Mouse (Mus musculus) liver, postnatal 0 days (tissue): ENCODE results near the gene Hbb-y. TPM values are rescaled to one million over a fixed set of nuclear protein-coding genes. Genes with fewer than 3 reads are reported as not detected.
A peak's percentile ranks its signal among the peaks of the same experiment; 100 is the strongest.

Experiments used
- ATAC-seq: fragments of 200-750 bp; cut with Nextera tagmentation; 2 replicates; pipeline ENCODE4 v1.8.0; 2017; ENCODE audit warnings: mild to moderate bottlenecking, moderate library complexity
- DNase-seq: peaks from one replicate; pipeline ENCODE4 v3.0.0-alpha.2; 2016
- H3K27ac ChIP-seq: fragments of 300-500 bp; sonication (generic); 2 replicates; pipeline ENCODE4 v1.5.1; 2014; ENCODE audit warnings: antibody characterized with exemption, moderate library complexity, mild to moderate bottlenecking, low read depth
- H3K27me3 ChIP-seq: fragments of 300-500 bp; sonication (generic); 2 replicates; pipeline ENCODE4 v1.6.1; 2014; ENCODE audit warnings: low read length, control low read depth, mixed read lengths; ENCODE audit not compliant: insufficient read depth
- H3K36me3 ChIP-seq: fragments of 300-500 bp; sonication (generic); replicated peaks from 2 replicates; pipeline ENCODE4 v1.6.1; 2014; ENCODE audit warnings: mild to moderate bottlenecking, control low read depth, low read length, moderate library complexity, mixed read lengths; ENCODE audit not compliant: insufficient read depth
- H3K4me1 ChIP-seq: fragments of 300-500 bp; sonication (generic); 2 replicates; pipeline ENCODE4 v1.6.1; 2014; ENCODE audit warnings: antibody characterized with exemption, mild to moderate bottlenecking, control low read depth; ENCODE audit not compliant: insufficient read depth
- H3K4me2 ChIP-seq: fragments of 300-500 bp; sonication (generic); 2 replicates; pipeline ENCODE4 v1.6.1; 2014; ENCODE audit warnings: low read depth, mild to moderate bottlenecking, low read length, moderate library complexity, mixed read lengths
- H3K4me3 ChIP-seq: fragments of 300-500 bp; sonication (generic); 2 replicates; pipeline ENCODE4 v1.5.1; 2014; ENCODE audit warnings: low read depth, low read length
- H3K9ac ChIP-seq: fragments of 300-500 bp; sonication (generic); replicated peaks from 2 replicates; pipeline ENCODE4 v1.6.1; 2014; ENCODE audit warnings: mild to moderate bottlenecking, moderate library complexity
- H3K9me3 ChIP-seq: fragments of 300-500 bp; sonication (generic); 2 replicates; pipeline ENCODE4 v1.6.1; 2016; ENCODE audit warnings: mild to moderate bottlenecking, control low read depth, low read length, mixed read lengths
- CTCF ChIP-seq: sonication (generic); IDR thresholded peaks from 2 replicates; pipeline ENCODE4 v1.5.1; 2016; ENCODE audit warnings: antibody characterized with exemption, low read depth
- EP300 ChIP-seq: IDR thresholded peaks from 2 replicates; pipeline ENCODE4 v1.6.1; 2016; ENCODE audit warnings: antibody characterized with exemption, low read depth, mild to moderate bottlenecking
- WGBS: fragments of 180-500 bp; shearing (Covaris S2); extraction: QIAGEN DNeasy Blood & Tissue Kit; methylation state at CpG from one replicate; pipeline ENCODE4 v1.1.7; 2014; ENCODE audit not compliant: insufficient replicate concordance; 5-methylcytosine and 5-hydroxymethylcytosine counted together
- polyA plus RNA-seq: library from polyadenylated mRNA; unstranded; fragments of >200 nt; fragmentation: Nextera tagmentation; extraction: Ambion mirVana; gene quantifications from 2 replicates; pipeline ENCODE4 v1.2.1, GENCODE M21; 2015

The Hbb-y gene
- 5.5 and 5.6 TPM in 2 replicates for polyA plus RNA-seq

- Histone ChIP-seq H3K27me3 (no peaks in the 10 kb centered on the region), H3K4me3 (no peak within 1 kb of the TSS), H3K27ac (no peak within 1 kb of the TSS; the same call in 1 of the 2 replicates), H3K4me2 (no peak within 1 kb of the TSS), H3K9ac (no peak within 1 kb of the TSS), H3K4me1 (no peaks in the 10 kb centered on the region; the same call in 1 of the 2 replicates), H3K9me3 (no peaks in the 10 kb centered on the region), H3K36me3 (no peaks in the 10 kb centered on the region)
- ATAC-seq (no peak), DNase-seq (no peak)
- TF ChIP-seq EP300: no peak
- no peak for TF ChIP-seq CTCF
- 66% methylated on average over 2 of the region's 2 CpGs for WGBS
Observed at GRCm38 (mm10) chr7:103853090-103853489, at the start of gene Hbb-y. Hbb-y (minus strand) TSS chr7:103853216.

GRCm38 (mm10) chr7:103894385-103894784 lies 41.4 kb upstream of the Hbb-y start, which contains the start of gene Olfr64:
Olfr64 (minus strand) TSS chr7:103894485.
- no peak within 1 kb of the TSS for H3K27ac ChIP-seq
- 63% methylated on average over 1 of the region's 1 CpGs for WGBS
- H3K9me3 ChIP-seq: no peaks in the 10 kb centered on the region
- no peaks in the 10 kb centered on the region for H3K4me1 ChIP-seq
- H3K27me3 ChIP-seq: no peaks in the 10 kb centered on the region
- DNase-seq (no peak), ATAC-seq (no peak)
- H3K4me2 ChIP-seq: no peak within 1 kb of the TSS
- no peak within 1 kb of the TSS for H3K4me3 ChIP-seq
- H3K36me3 ChIP-seq: no peaks in the 10 kb centered on the region
- no peak within 1 kb of the TSS for H3K9ac ChIP-seq
- TF ChIP-seq CTCF (no peak), EP300 (no peak)

DNA sequence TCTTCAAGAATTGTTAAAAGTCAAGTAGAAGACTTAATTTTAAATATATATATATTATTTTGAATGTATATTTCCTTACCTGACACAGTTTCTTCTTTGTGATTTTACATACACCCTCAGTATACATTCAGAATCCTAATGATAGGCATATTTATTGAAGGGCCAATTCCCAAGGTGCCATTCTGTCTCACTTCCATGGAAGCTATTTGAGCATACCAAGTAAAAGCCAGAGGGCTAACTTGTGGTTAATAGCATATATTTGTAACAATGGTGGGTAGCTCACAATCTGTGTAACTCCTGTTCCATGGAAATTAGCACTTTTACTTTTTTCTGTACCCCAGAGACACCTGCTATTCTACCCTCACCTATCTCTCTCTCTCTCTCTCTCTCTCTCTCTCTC lies 33.1 kb upstream of the Hbb-y start, which contains the start of gene Olfr66:
Olfr66 (minus strand) TSS at position 101 of the 400 bp plus-strand sequence.
- Histone ChIP-seq H3K4me2 (no peak within 1 kb of the TSS), H3K9ac (no peak within 1 kb of the TSS), H3K4me3 (no peak within 1 kb of the TSS), H3K36me3 (no peaks in the 10 kb centered on the region), H3K9me3 (no peaks in the 10 kb centered on the region), H3K27ac (no peak within 1 kb of the TSS), H3K27me3 (no peaks in the 10 kb centered on the region), H3K4me1 (no peaks in the 10 kb centered on the region)
- no peak for TF ChIP-seq CTCF
- TF ChIP-seq EP300: no peak
- no peak for ATAC-seq
- DNase-seq: no peak

DNA sequence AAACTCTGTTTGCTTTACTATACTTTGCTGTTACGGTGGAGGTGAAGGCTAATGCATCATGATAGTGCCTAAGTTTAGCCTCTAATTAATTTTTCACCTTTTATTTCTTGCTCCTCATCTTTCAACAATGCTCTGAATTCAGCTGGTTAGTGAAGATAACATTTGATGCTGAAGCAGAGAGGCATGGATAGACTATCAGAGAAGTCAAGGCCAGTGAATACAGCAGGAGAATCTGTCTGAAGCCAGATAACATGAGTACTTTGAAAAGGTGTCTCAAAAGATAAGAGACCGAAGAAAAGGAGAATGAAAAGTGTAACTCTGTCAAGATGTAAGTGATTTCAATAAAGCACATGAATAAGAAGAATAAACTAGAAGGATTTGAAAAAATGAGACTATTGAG lies 24.1 kb upstream of the Hbb-y start:
- no peak overlapping the region for H3K4me2 ChIP-seq
- no peak overlapping the region for H3K9ac ChIP-seq
- H3K4me1 ChIP-seq: peaks cover 16% of the 10 kb centered on the region
- 52% methylated on average over 2 of the region's 2 CpGs for WGBS
- H3K27ac ChIP-seq: peak overlapping the region; percentile 74; the same call in 1 of the 2 replicates
- TF ChIP-seq EP300 (peak; percentile 100), CTCF (no peak)
- no peaks in the 10 kb centered on the region for H3K36me3 ChIP-seq
- no peak for DNase-seq
- H3K27me3 ChIP-seq: no peaks in the 10 kb centered on the region
- ATAC-seq: peak; percentile 93
- no peaks in the 10 kb centered on the region for H3K9me3 ChIP-seq
- H3K4me3 ChIP-seq: no peak overlapping the region

DNA sequence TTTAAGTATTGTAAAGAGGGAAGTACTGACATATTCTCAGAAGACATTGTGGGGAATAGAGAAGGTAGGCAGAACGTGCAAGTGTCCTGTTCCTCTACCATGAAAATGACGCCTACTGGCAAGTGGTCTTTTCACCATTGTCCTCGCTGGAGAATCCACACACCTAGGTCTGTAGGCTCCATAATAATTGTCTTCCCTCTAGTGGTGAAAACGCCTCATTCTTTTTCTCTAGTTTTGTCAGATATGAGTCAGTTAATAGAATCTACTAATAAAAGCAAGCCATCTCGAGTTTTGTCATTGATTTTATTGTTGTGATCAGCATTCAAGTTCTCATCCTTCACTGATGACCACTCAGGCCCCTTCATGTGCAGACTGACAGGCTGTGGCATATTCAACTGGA lies 21.4 kb upstream of the Hbb-y start:
- Histone ChIP-seq H3K9ac (0 out of 2 replicates have a peak overlapping the region, but pooled peaks have one; percentile 3), H3K36me3 (no peaks in the 10 kb centered on the region), H3K4me2 (peak overlapping the region; percentile 10; the same call in 1 of the 2 replicates), H3K27ac (peak overlapping the region; percentile 53), H3K4me1 (peaks cover 17% of the 10 kb centered on the region), H3K4me3 (no peak overlapping the region), H3K9me3 (no peaks in the 10 kb centered on the region), H3K27me3 (no peaks in the 10 kb centered on the region)
- TF ChIP-seq EP300 (no peak), CTCF (peak; percentile 60)
- DNase-seq: no peak
- no peak for ATAC-seq
- 33% methylated on average over 5 of the region's 5 CpGs for WGBS

DNA sequence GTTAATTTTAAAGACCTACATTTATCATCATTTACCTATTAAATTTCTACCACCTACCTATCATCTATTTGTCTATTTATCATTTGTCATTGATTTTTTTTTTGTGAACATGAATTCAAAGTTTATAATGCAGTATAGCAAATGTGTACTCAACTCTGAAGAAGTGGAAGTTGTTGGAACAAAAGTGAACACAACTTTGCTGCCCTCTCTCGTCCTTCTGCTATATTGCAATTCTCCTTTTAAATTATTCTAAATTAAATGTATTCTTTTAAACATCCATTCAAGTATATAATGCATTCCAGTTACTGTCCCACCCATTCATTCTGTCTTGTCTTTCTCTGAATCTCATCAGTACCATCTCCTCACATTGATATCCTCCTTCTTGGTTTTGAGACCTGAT lies 20.0 kb upstream of the Hbb-y start:
- DNase-seq (no peak), ATAC-seq (no peak)
- Histone ChIP-seq H3K9me3 (no peaks in the 10 kb centered on the region), H3K27me3 (no peaks in the 10 kb centered on the region), H3K4me3 (no peak overlapping the region), H3K9ac (peak overlapping the region; percentile 35; the same call in 1 of the 2 replicates), H3K36me3 (no peaks in the 10 kb centered on the region), H3K4me1 (peaks cover 10% of the 10 kb centered on the region), H3K4me2 (peak overlapping the region; percentile 47; the same call in 1 of the 2 replicates), H3K27ac (peak overlapping the region; percentile 80)
- 2% methylated on average over 1 of the region's 1 CpGs for WGBS
- peak; percentile 72 for TF ChIP-seq CTCF
- peak; percentile 62; the same call in 1 of the 2 replicates for TF ChIP-seq EP300
